Mouse (Mus musculus) frontal cortex, postnatal 14 days (tissue): Measurements from ENCODE around the gene Myzap.
A peak's percentile ranks its signal among the peaks of the same experiment; 100 is the strongest.

ENCODE experiments used
- DNase-seq, 2 experiments: peaks; one replicate each; pipeline ENCODE4 v3.0.0; 2022; ENCODE audit warnings: low spot score in 2 of 2

Myzap gene

GRCm38 (mm10) chr9:71544831-71545230 lies 47.3 kb downstream of the Myzap start:
- DNase-seq, result no peak

- DNase-seq, result peak; percentile 19 to 73
Measured at GRCm38 (mm10) chr9:71543443-71544222, 48.5 kb downstream of the Myzap start.

GRCm38 (mm10) chr9:71542292-71542691 lies 49.9 kb downstream of the Myzap start:
- no peak for DNase-seq

- no peak for DNase-seq
Measured at GRCm38 (mm10) chr9:71540739-71541138, 51.4 kb downstream of the Myzap start.

- no peak for DNase-seq
Measured at GRCm38 (mm10) chr9:71535730-71536129, 56.4 kb downstream of the Myzap start.

- DNase-seq, result no peak
Measured at GRCm38 (mm10) chr9:71535036-71535435, 57.1 kb downstream of the Myzap start.

- no peak for DNase-seq
Measured at GRCm38 (mm10) chr9:71529960-71530359, 62.2 kb downstream of the Myzap start.

GRCm38 (mm10) chr9:71527438-71527837 lies 64.7 kb downstream of the Myzap start:
- no peak for DNase-seq

GRCm38 (mm10) chr9:71523901-71524300 lies 68.3 kb downstream of the Myzap start:
- no peak for DNase-seq

GRCm38 (mm10) chr9:71519836-71520235 lies 72.3 kb downstream of the Myzap start:
- DNase-seq, result no peak

- no peak for DNase-seq
Measured at GRCm38 (mm10) chr9:71517487-71517886, 74.7 kb downstream of the Myzap start.

- no peak for DNase-seq
Measured at GRCm38 (mm10) chr9:71515862-71516261, 76.3 kb downstream of the Myzap start.

- no peak for DNase-seq
Measured at GRCm38 (mm10) chr9:71513566-71513965, 78.6 kb downstream of the Myzap start.

GRCm38 (mm10) chr9:71512899-71513298 lies 79.3 kb downstream of the Myzap start:
- no peak for DNase-seq

GRCm38 (mm10) chr9:71498391-71499182 lies 93.6 kb downstream of the Myzap start:
- DNase-seq, result no peak

GRCm38 (mm10) chr9:71496637-71497036 lies 95.5 kb downstream of the Myzap start:
- no peak for DNase-seq

GRCm38 (mm10) chr9:71493771-71494170 lies 98.4 kb downstream of the Myzap start:
- no peak for DNase-seq

GRCm38 (mm10) chr9:71492296-71493025 lies 99.7 kb downstream of the Myzap start:
- DNase-seq, result no peak

- no peak for DNase-seq
Measured at GRCm38 (mm10) chr9:71490076-71490475, 102.1 kb downstream of the Myzap start.

- DNase-seq, result no peak
Measured at GRCm38 (mm10) chr9:71486127-71486526, 106.0 kb downstream of the Myzap start.

GRCm38 (mm10) chr9:71485475-71486094 lies 106.6 kb downstream of the Myzap start, which contains the start of gene Polr2m:
TSS of gene Polr2m (minus strand) at chr9:71485935.
- peak; percentile 78 to 87 for DNase-seq
